Mouse (Mus musculus): ENCODE data around the gene Ncor2.

Gene Ncor2

GRCm38 (mm10) chr5:125191608-125192007 is 12.6 kb upstream of the Ncor2 start:
- in situ Hi-C loops (cut with MboI) = no loop called here

DNA sequence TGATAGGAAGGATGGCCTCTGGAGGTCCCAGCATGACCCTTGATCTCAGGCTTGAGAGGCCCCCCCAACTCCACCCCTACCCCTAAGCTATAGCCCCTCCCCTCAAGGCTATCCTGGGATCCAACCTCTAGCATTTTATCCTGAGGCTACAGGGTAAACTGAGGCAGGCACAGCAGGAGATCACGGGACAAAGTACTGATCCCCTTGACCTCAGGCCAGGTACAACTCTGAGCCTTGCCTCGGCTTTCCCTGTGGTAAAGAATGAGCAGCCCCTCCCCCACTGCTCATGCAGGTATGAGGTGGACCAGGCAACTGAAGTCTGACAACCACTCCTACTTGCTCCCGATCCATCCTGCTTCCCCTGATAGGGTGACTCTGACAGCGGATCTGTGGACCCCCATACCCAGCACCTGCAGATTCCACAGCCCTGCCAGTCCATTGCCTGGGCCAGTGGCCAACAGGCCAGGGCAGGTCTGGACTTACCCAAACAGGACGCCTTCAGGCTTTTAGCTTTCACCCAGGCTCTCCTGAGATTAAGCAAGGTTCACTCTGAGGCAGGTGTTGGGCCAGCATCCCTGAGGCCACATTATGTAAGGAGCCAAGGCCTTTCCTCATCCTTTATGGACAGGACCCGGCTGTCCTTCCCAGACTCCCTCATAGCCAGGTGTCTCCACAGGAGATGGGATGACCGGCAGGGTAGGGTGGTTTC is 11.2 kb upstream of the Ncor2 start:
- in situ Hi-C loops (cut with MboI) = no loop called here

- in situ Hi-C loops (cut with MboI) = no loop called here
Observed at GRCm38 (mm10) chr5:125189625-125190024, 10.6 kb upstream of the Ncor2 start.

DNA sequence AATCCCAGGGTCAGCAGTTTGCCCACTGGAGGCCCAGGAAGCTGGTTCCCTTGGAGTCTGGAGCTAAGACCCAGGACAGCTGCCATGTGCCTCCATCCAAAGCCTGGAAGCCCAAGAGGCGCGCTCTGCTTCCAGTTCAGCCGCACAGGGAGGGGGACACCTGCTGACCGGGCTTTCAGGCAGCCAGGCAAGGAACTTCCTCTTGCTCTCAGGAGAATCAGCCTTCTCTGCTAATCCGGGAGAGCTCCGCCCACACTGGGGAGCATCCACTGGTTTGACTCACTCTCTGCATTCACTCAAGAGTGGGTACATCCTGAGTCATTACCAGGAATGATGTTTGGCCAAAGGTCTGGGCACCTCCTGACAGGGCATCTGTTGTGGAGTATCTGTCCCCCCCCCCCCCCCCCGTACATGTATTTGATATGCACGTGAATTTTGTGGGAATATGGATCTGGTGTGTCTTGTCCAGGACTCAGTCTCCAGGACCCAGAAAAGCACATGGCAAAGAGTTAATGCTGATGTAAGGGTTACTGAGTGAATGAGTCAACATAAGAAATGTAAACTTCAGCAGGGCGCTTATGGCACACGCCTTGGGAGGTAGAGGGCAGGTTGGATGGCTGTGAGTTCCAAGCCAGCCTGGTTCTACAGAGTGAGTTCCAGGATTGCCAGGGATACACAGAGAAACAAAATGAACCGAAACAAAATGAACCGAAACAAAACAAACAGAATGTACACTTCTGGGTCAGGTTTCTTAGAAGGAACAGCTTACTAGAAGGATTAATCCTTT is 10.0 kb upstream of the Ncor2 start:
- in situ Hi-C loops (cut with MboI) = no loop called here

DNA sequence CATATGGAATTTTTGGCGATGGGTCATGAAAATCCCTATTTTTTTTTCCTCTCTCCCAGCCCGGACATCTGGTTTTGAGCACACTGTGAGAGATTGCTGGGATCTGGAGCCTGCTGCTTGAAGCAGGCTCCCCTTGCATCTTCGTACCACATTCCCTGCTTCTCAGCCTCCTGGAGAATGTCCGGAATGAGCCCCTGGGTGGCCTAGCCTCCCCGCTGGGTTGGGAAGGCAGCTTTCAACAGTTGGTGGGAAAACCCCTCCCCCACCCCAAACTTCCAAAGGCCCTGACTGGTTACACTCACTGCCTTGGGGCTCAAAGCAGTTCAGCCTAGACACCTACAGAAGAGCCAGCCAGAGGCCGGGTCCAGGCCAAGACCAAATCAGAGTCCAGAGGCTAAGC is 5.8 kb upstream of the Ncor2 start:
- in situ Hi-C loops (cut with MboI) = no loop called here

GRCm38 (mm10) chr5:125183321-125184003 is 4.4 kb upstream of the Ncor2 start:
- in situ Hi-C loops (cut with MboI) = no loop called here

DNA sequence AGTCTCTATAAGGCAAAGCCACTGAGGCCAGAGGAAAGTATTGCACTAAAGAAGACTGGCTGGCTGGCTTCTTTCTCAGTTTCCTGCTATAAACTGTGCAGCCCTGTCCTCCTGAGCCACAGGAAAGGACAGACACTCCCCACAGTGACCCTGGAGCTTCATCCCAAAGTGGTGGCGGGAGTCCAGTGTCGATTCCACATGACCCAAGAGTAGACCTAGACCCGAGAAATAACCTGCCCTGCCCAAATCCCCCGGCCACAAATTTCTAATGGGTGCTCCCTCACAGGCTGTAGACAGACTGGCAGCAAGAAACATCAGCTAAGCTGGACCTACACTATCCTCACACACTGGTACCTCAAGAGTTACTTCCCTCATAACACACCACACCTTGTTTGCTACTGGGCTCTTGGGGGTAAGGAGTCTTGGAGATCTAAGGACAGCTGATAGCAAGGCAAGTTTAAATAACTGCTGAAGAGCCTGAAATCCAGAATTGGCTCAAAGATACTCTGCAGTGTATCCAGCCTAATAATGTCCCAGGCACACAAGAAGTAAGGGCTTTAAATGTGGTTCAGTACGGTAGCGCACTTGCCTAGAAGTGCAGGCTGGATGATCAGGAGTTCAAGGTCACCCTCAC is 1.7 kb upstream of the Ncor2 start:
- in situ Hi-C loops (cut with MboI) = no loop called here

- in situ Hi-C loops (cut with MboI) = no loop called here
Observed at GRCm38 (mm10) chr5:125179735-125180629, 963 bp upstream of the Ncor2 start.

GRCm38 (mm10) chr5:125178171-125179006 is 630 bp downstream of the Ncor2 start:
- in situ Hi-C loops (cut with MboI) = no loop called here

- in situ Hi-C loops (cut with MboI) = no loop called here
Observed at GRCm38 (mm10) chr5:125177481-125178134, 1.4 kb downstream of the Ncor2 start.

GRCm38 (mm10) chr5:125176864-125177263 is 2.2 kb downstream of the Ncor2 start:
- in situ Hi-C loops (cut with MboI) = no loop called here

- in situ Hi-C loops (cut with MboI) = no loop called here
Observed at GRCm38 (mm10) chr5:125176370-125176766, 2.7 kb downstream of the Ncor2 start.

- in situ Hi-C loops (cut with MboI) = no loop called here
Observed at GRCm38 (mm10) chr5:125175673-125176369, 3.2 kb downstream of the Ncor2 start.

DNA sequence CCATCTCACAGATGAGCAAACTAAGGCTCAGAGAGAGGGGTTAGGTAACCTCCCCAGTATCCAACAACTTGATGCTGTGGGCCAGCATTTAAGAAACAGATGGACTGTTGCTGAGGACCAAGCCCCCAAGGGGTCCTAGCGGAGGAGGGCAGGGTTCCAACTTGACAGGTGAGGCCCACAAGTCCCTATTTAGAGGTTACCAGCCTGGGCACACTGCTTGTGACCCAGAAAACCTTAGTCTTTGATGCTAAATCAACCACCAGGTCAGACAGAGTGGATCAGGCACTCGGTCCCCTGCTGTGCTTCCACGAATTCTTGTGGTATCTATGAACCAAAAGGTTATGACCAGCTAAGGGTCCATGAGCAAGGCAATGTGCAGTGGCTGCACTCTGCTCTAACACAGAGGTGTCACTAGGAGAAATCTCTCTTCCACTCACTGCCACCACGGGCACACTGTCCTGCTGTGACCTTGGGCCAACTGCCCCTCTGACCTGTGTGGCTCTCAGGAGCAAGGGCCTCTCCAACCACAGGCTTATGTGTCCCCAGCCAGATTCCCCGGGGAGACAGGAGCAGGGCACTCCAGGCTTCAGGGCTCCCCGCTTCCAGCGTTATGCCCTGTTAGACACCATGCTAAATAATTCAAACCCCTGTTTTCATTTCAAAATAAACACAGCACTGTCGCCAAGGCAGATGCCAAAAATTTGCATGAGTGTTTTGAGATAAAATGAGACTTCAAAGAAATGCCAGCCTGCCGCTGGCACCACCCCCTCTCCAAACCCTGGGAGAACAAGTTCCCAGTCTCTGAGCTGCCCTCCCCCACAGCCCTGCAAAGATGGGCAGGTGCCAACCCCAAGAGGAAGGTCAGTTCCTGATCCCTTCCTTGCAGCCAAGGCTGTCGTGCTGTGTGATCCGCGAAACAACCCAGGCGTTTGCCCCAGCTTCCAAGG is 4.0 kb downstream of the Ncor2 start:
- in situ Hi-C loops (cut with MboI) = no loop called here

GRCm38 (mm10) chr5:125173868-125174267 is 5.2 kb downstream of the Ncor2 start:
- in situ Hi-C loops (cut with MboI) = no loop called here

DNA sequence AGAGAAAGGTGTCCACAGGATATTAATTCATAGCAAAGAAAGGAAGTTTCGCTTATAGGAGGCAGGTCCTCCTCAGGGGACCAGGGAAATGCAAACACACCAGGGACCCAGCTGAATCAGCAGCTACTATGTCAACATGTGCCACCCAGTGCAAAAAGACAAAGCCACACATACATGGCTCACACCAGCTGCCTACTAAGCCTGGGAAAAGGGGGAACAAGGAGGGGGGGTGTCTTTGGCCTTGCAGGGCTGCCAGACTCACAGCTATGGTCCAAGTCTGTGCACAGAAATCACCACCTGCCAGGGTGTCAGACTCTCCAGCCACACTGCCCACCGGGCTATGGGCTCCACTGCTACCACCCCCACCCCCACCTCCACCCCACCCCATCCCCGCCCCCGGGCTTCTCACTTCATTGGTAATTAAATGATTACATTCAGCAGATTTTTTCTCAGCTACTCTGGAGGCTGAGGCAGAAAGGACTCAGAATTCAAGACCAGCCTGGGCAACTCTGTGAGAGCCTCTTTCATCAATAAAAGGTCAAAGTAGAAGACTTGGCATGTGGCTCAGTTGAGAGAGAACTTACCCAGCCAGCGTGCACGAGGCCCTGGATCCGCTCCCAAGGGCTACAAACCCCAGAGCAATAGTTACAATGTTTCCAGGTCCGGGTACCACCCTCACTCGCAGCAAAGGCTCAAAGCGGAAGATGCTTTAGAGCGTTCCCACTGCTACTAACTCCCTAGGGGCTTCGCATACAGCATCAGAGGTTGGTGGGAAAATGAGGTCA is 6.0 kb downstream of the Ncor2 start:
- in situ Hi-C loops (cut with MboI) = no loop called here

DNA sequence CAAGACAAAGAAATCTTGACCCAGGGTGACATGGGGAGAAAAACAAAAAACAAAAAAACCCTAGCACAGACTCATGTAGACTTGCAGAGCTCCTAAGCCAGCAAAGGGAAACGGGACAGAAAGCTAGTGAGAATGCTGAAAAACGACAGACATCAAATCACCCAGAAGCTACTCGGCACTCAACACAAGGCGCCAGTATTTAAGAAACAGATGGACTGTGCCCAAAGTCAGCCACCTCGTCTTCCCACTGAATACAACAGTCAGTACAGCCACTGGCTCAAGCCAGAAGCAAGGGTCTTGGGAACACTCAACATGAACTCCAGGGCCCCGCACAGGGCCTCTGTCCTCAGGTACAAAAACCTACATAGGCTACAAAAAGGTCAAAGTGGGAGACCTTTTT is 7.8 kb downstream of the Ncor2 start:
- in situ Hi-C loops (cut with MboI) = no loop called here

Measured in mature B cell (primary cell).